Mouse (Mus musculus) ES-Bruce4 (cell line): Measurements from ENCODE around the gene Hist1h4n. TPM values are rescaled to one million over a fixed set of nuclear protein-coding genes. Genes with fewer than 3 reads are reported as not detected.
"Not testable (repeated sequence)": the region's sequence is repeated elsewhere in the genome, so short reads cannot be mapped to it uniquely, and the experiment has no call there.

ENCODE experiments used
- H3K27ac ChIP-seq: 2 replicates; pipeline ENCODE4 v1.5.1; 2012; ENCODE audit warnings: low read length, inconsistent platforms; ENCODE audit not compliant: insufficient read depth
- H3K27me3 ChIP-seq: 2 replicates; pipeline ENCODE4 v1.6.1; 2012; ENCODE audit warnings: mild to moderate bottlenecking, low read length, inconsistent platforms; ENCODE audit not compliant: control insufficient read depth, poor library complexity, insufficient read depth, severe bottlenecking
- H3K36me3 ChIP-seq: 2 replicates; pipeline ENCODE4 v1.6.1; 2012; ENCODE audit warnings: inconsistent platforms, mild to moderate bottlenecking, low read length, moderate library complexity; ENCODE audit not compliant: control insufficient read depth, poor library complexity, insufficient read depth, severe bottlenecking
- H3K4me1 ChIP-seq: one replicate; pipeline ENCODE4 v1.8.1; 2011; ENCODE audit warnings: low read length; ENCODE audit not compliant: control insufficient read depth, insufficient read depth
- H3K4me3 ChIP-seq: 2 replicates; pipeline ENCODE4 v1.5.1; 2011; ENCODE audit warnings: low read depth, mild to moderate bottlenecking, low read length
- H3K9ac ChIP-seq: 2 replicates; pipeline ENCODE4 v1.6.1; 2012; ENCODE audit warnings: low read depth, mild to moderate bottlenecking, inconsistent platforms; ENCODE audit not compliant: poor library complexity, severe bottlenecking
- H3K9me3 ChIP-seq: replicated peaks from 2 replicates; pipeline ENCODE4 v1.6.1; 2012; ENCODE audit warnings: mild to moderate bottlenecking, low read length, inconsistent platforms; ENCODE audit not compliant: control insufficient read depth, poor library complexity, insufficient read depth, severe bottlenecking
- CTCF ChIP-seq: IDR thresholded peaks from one replicate; pipeline ENCODE4 v1.8.1; 2011; ENCODE audit warnings: low read depth, low read length
- EP300 ChIP-seq: IDR thresholded peaks from 2 replicates; pipeline ENCODE4 v1.6.1; 2011; ENCODE audit warnings: low read depth, low read length; ENCODE audit not compliant: insufficient read depth
- POLR2A ChIP-seq: IDR thresholded peaks from one replicate; pipeline ENCODE4 v1.8.1; 2011; ENCODE audit warnings: low read length; ENCODE audit not compliant: insufficient read depth
- polyA plus RNA-seq: library from polyadenylated mRNA; stranded (reverse); fragments of >200 nt; gene quantifications from 2 replicates; pipeline ENCODE4 v1.2.4, GENCODE M21; 2011; ENCODE audit warnings: low read depth; ENCODE audit not compliant: missing spikeins, insufficient read depth, insufficient read length

Gene Hist1h4n
- polyA plus RNA-seq, 1 experiment: 26.2 TPM

DNA sequence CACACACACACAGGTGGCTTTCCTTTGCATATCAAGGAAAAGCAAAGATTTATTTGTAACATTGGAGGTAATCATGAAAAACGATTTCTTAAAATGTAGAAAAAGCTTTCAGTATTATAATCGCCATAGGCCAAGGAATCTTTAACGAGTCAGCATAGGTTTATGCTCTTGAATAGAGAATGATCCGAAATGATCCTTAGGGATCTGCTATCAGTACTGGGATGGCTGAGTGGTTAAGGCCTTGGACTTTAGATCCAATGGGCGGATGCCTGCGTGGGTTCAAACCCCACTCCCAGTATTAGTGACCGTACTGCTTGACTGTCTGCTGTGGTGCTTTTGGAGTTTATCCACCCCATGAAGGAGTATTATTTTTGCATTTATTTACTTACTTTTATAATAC, 36.4 kb downstream of the Hist1h4n start:
- no peaks in the 10 kb centered on the region for H3K9me3 ChIP-seq
- H3K27ac ChIP-seq: no peak overlapping the region
- H3K9ac ChIP-seq: no peak overlapping the region
- no peak overlapping the region for H3K4me3 ChIP-seq
- no peaks in the 10 kb centered on the region for H3K4me1 ChIP-seq
- no peaks in the 10 kb centered on the region for H3K27me3 ChIP-seq
- TF ChIP-seq EP300 (no peak), POLR2A (no peak), CTCF (no peak)
- H3K36me3 ChIP-seq: no peaks in the 10 kb centered on the region

DNA sequence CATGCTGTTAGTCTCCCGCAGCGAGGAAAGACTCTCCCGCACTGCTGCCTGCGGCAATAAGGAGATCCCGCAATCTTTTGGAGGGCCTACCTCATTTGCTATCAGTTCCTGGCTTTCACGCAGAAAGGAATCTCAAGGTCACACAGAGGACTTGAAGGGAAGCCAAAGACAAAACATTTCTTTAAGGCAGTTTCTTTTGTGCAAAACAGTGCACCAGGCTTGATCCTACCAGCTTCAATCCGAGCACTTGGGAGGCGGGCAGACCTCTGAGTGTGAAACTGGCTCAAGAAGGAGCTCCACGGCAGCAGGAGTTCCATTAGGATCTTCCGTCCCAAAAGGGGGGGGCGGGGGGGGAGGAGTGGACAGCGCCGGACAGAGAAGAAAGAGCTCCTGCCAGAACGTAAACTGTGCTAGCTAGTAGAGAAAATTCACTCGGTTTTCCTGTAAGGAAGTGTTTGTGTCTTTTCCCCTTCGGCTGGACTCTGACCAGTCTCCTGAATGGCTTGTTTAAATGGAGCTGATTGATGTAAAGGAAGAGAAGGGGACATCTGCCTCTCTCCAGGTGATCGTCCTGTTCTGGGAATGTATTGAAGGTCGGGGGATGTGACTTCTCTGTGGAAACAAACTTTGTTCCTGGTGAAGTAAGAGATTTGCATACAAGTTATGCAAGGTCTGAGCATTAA, 41.3 kb downstream of the Hist1h4n start:
- Histone ChIP-seq H3K27me3 (no peaks in the 10 kb centered on the region), H3K27ac (no peak overlapping the region), H3K4me1 (peaks cover 1% of the 10 kb centered on the region), H3K9me3 (no peaks in the 10 kb centered on the region), H3K36me3 (no peaks in the 10 kb centered on the region), H3K4me3 (no peak overlapping the region), H3K9ac (peak overlapping the region; percentile 83)
- TF ChIP-seq EP300 (no peak), POLR2A (no peak), CTCF (no peak)

- Histone ChIP-seq H3K9ac (no peak overlapping the region), H3K9me3 (no peaks in the 10 kb centered on the region), H3K27ac (no peak overlapping the region), H3K4me1 (peaks cover 1% of the 10 kb centered on the region), H3K27me3 (no peaks in the 10 kb centered on the region), H3K4me3 (no peak overlapping the region), H3K36me3 (no peaks in the 10 kb centered on the region)
- TF ChIP-seq CTCF: no peak
- no peak for TF ChIP-seq EP300
- no peak for TF ChIP-seq POLR2A
Observed at GRCm38 (mm10) chr13:21789925-21790324, 42.1 kb downstream of the Hist1h4n start.

DNA sequence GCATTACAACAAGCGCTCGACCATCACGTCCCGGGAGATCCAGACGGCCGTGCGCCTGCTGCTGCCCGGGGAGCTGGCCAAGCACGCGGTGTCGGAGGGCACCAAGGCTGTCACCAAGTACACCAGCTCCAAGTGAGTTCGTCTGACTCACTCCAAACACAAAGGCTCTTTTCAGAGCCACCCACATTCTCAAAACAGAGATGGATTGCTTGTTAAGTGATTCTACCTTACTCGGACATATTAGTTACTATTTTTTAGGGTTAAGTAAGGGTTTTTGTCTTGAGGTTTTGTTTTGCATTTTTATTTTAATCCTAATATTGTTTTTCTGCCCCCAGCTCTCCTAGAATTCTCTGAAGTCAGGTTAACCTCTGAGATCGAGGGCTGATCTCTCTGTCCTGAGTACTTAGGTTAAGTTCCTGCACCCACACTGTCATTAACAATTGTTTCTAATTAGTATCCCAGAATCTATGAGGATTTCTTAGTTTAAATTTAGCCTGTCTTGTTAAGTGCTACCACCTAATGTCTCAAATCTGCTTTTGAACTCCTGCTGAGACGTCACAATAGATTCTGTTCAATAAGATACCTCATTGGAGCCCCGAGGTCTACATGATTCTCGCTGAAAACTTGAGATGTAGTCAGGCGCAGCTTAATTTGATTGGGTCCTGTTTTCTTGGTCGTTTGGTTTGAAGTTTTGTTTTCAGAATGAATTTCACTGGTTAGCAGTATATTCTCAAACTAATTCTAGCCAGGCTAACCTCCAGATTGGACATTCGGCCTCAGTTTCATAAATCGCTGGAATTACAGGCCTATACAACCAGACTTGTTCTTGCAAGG, 44.0 kb downstream of the Hist1h4n start:
- no peak overlapping the region for H3K4me3 ChIP-seq
- TF ChIP-seq POLR2A (no peak), CTCF (no peak), EP300 (no peak)
- H3K27ac ChIP-seq: peak overlapping the region; percentile 88
- peak overlapping the region; percentile 90 for H3K9ac ChIP-seq
- H3K9me3 ChIP-seq: no peaks in the 10 kb centered on the region
- no peaks in the 10 kb centered on the region for H3K36me3 ChIP-seq
- peaks cover 3% of the 10 kb centered on the region for H3K4me1 ChIP-seq
- no peaks in the 10 kb centered on the region for H3K27me3 ChIP-seq

- TF ChIP-seq EP300 (0 out of 2 replicates have a peak, but pooled peaks have one; percentile 26), POLR2A (peak; percentile 86)
- peak within 1 kb of the TSS; percentile 90 for H3K9ac ChIP-seq
- not testable (repeated sequence) for H3K9me3 ChIP-seq, H3K36me3 ChIP-seq, H3K4me1 ChIP-seq, H3K27me3 ChIP-seq
- H3K27ac ChIP-seq: peak within 1 kb of the TSS; percentile 88
- peak within 1 kb of the TSS; percentile 54 for H3K4me3 ChIP-seq
Observed at GRCm38 (mm10) chr13:21786899-21787629, 44.9 kb downstream of the Hist1h4n start, which contains the start of the genes Hist1h2an and Hist1h2bp. Gene Hist1h2an (minus strand): TSS chr13:21787218. Gene Hist1h2bp (plus strand): TSS chr13:21787461.
